ENCODE assay signal across 10 mouse cellular contexts in genomic region chr11:88862355-88862754, GRCm38 (mm10). TPM values are rescaled to one million over a fixed set of nuclear protein-coding genes. Genes with fewer than 3 reads are reported as not detected.
A peak's percentile ranks its signal among the peaks of the same experiment; 100 is the strongest.
DNase-seq lines count a peak whose midpoint lies in the region; ATAC-seq lines count a peak whose summit lies in the region.
"Had no signal": no experiment of that assay in that cellular context is flagged by ENCODE, and none has a peak within 500 bp of the region (broad histone marks: within the 10 kb centered on the region; RNA-seq: fewer than 3 reads in every experiment).

No protein-coding gene starts in this region.

- H3K36me3 ChIP-seq in heart, embryonic 13.5 days: no peaks in the 10 kb centered on the region
- no peaks in the 10 kb centered on the region for H3K36me3 ChIP-seq in hindbrain, embryonic 15.5 days
- H3K36me3 ChIP-seq in midbrain, embryonic 14.5 days (ENCODE audit: control insufficient read depth, insufficient read depth, low read length): no peaks in the 10 kb centered on the region

- DNase-seq in heart, postnatal 36 days: no peak
- peak; percentile 86 for DNase-seq in ZHBTc4 (ENCODE audit: low read depth, low spot score)
- DNase-seq in midbrain, embryonic 14.5 days: no peak
- DNase-seq in left cerebral cortex, postnatal 25 days (ENCODE audit: low spot score in 2 of 2): no peak
- DNase-seq in layer of hippocampus, postnatal 36 days: no peak
- DNase-seq in cerebellum, adult 18-20 months: no peak
- DNase-seq: cerebellum, adult 11 months had no signal

- ATAC-seq in heart, embryonic 13.5 days (ENCODE audit: extremely low read depth, insufficient number of reproducible peaks, low FRiP score, low TSS enrichment): no peak
- no peak for ATAC-seq in hindbrain, embryonic 15.5 days (ENCODE audit: low FRiP score, low read depth)
- ATAC-seq in midbrain, embryonic 14.5 days (ENCODE audit: low FRiP score, low TSS enrichment): no peak
- ATAC-seq: CD4-positive, CD25-positive, alpha-beta regulatory T cell, adult 4 months had no signal

- H3K27me3 ChIP-seq in heart, embryonic 13.5 days (replicated peaks): no peaks in the 10 kb centered on the region
- no peaks in the 10 kb centered on the region for H3K27me3 ChIP-seq in hindbrain, embryonic 15.5 days
- no peaks in the 10 kb centered on the region for H3K27me3 ChIP-seq in midbrain, embryonic 14.5 days (ENCODE audit: control insufficient read depth, insufficient read depth, low read length)

- WGBS in heart, embryonic 13.5 days: 65% methylated on average over 2 of the region's 2 CpGs
- 80% methylated on average over 2 of the region's 2 CpGs for WGBS in hindbrain, embryonic 15.5 days
- WGBS in midbrain, embryonic 14.5 days: 82% methylated on average over 2 of the region's 2 CpGs

- H3K27ac ChIP-seq in heart, embryonic 13.5 days (replicated peaks): peak overlapping the region; percentile 86
- H3K27ac ChIP-seq in hindbrain, embryonic 15.5 days (replicated peaks): no peak overlapping the region
- no peak overlapping the region for H3K27ac ChIP-seq in midbrain, embryonic 14.5 days (replicated peaks; ENCODE audit: low read depth, low read length)

- H3K4me3 ChIP-seq in heart, embryonic 13.5 days: peak overlapping the region; percentile 81
- peak overlapping the region; percentile 52 for H3K4me3 ChIP-seq in hindbrain, embryonic 15.5 days
- H3K4me3 ChIP-seq in midbrain, embryonic 14.5 days (replicated peaks; ENCODE audit: low read depth, low read length): peak overlapping the region; percentile 70; the same call in 1 of the 2 replicates

- H3K9ac ChIP-seq in heart, embryonic 13.5 days: peak overlapping the region; percentile 94
- H3K9ac ChIP-seq in hindbrain, embryonic 15.5 days: 0 out of 2 replicates have a peak overlapping the region, but pooled peaks have one; percentile 79
- no peak overlapping the region for H3K9ac ChIP-seq in midbrain, embryonic 14.5 days (replicated peaks; ENCODE audit: low read length)

- intact Hi-C loops in heart, postnatal 36 days (cut with DNase I): loop anchor here (5.0 kb wide), 2 partner anchors 45 to 90 kb away; no protein-coding TSS in a partner anchor
- intact Hi-C loops in left cerebral cortex, postnatal 25 days (cut with DNase I): loop anchor here (5.0 kb wide), 1 partner anchor 95 kb away; the partner anchor contains the start of gene Scpep1

- peak overlapping the region; percentile 97 for H3K4me2 ChIP-seq in heart, embryonic 13.5 days
- H3K4me2 ChIP-seq in hindbrain, embryonic 15.5 days: peak overlapping the region; percentile 97
- H3K4me2 ChIP-seq in midbrain, embryonic 14.5 days (ENCODE audit: low read length): peak overlapping the region; percentile 97

- H3K4me1 ChIP-seq in heart, embryonic 13.5 days: peaks cover 51% of the 10 kb centered on the region
- H3K4me1 ChIP-seq in hindbrain, embryonic 15.5 days (replicated peaks): peaks cover 23% of the 10 kb centered on the region
- peaks cover 23% of the 10 kb centered on the region for H3K4me1 ChIP-seq in midbrain, embryonic 14.5 days (ENCODE audit: control insufficient read depth, insufficient read depth, low read length)

- H3K9me3 ChIP-seq in heart, embryonic 13.5 days: no peaks in the 10 kb centered on the region
- H3K9me3 ChIP-seq in hindbrain, embryonic 15.5 days: no peaks in the 10 kb centered on the region
- no peaks in the 10 kb centered on the region for H3K9me3 ChIP-seq in midbrain, embryonic 14.5 days (ENCODE audit: control insufficient read depth, low read length)

RNA-seq across cellular contexts. Expression of gene Akap1, which starts 2.0 kb away (rescaled TPM):
- 31.4 and 33.7 TPM in 2 replicates for polyA plus RNA-seq in heart, embryonic 13.5 days (2015; fragmentation: Nextera tagmentation; extraction: Ambion mirVana)
- 100 to 1,000 TPM; 117 to 139 TPM for total RNA-seq in heart, postnatal 36 days (2021)
- 28.3 and 29.5 TPM in 2 replicates for polyA plus RNA-seq in hindbrain, embryonic 15.5 days (2015; fragmentation: Nextera tagmentation; extraction: Ambion mirVana)
- polyA plus RNA-seq in midbrain, embryonic 14.5 days (2014; fragmentation: Nextera tagmentation; extraction: Ambion mirVana): 28.7 and 29.0 TPM in 2 replicates
- total RNA-seq in left cerebral cortex, postnatal 25 days (2021): 10 to 100 TPM; 34.2 to 41.7 TPM
- 10 to 100 TPM; 38.1 to 40.0 TPM for total RNA-seq in layer of hippocampus, postnatal 36 days (2021)
